Mouse (Mus musculus) cortical plate, adult 2 months (tissue): ENCODE measurements around the gene Parp16. TPM values are rescaled to one million over a fixed set of nuclear protein-coding genes. Genes with fewer than 3 reads are reported as not detected.

Source experiments
- H3K27ac ChIP-seq: fragments of 200-500 bp; 2 replicates; pipeline ENCODE4 v1.5.1; 2012; ENCODE audit warnings: low read length, control low read depth, inconsistent platforms; ENCODE audit not compliant: insufficient read depth
- H3K4me1 ChIP-seq: fragments of 200-500 bp; 2 replicates; pipeline ENCODE4 v1.6.1; 2011; ENCODE audit warnings: low read length; ENCODE audit not compliant: control insufficient read depth, insufficient read depth
- H3K4me3 ChIP-seq: fragments of 200-500 bp; 2 replicates; pipeline ENCODE4 v1.5.1; 2011; ENCODE audit warnings: mild to moderate bottlenecking, low read length, control low read depth; ENCODE audit not compliant: insufficient read depth
- CTCF ChIP-seq: fragments of 200-500 bp; IDR thresholded peaks from 2 replicates; pipeline ENCODE4 v1.5.1; 2011; ENCODE audit warnings: mild to moderate bottlenecking, control low read depth, low read length; ENCODE audit not compliant: insufficient read depth; ENCODE audit errors: extremely low read depth
- POLR2A ChIP-seq: fragments of 200-500 bp; IDR thresholded peaks from 2 replicates; pipeline ENCODE4 v1.6.1; 2011; ENCODE audit warnings: mild to moderate bottlenecking, low read length, control low read depth; ENCODE audit not compliant: insufficient read depth; ENCODE audit errors: extremely low read depth
- polyA plus RNA-seq: library from polyadenylated mRNA; depleted of rRNA; stranded (reverse); fragments of >200 nt; gene quantifications from 2 replicates; pipeline ENCODE4 v1.2.3, GENCODE M21; 2012

Gene Parp16
- polyA plus RNA-seq, 1 experiment, result 4.2 TPM

GRCm38 (mm10) chr9:65162711-65163639 lies 32.2 kb upstream of the Parp16 start:
- TF ChIP-seq POLR2A (no peak), CTCF (no peak)
- no peak overlapping the region for H3K27ac ChIP-seq
- no peaks in the 10 kb centered on the region for H3K4me1 ChIP-seq

DNA sequence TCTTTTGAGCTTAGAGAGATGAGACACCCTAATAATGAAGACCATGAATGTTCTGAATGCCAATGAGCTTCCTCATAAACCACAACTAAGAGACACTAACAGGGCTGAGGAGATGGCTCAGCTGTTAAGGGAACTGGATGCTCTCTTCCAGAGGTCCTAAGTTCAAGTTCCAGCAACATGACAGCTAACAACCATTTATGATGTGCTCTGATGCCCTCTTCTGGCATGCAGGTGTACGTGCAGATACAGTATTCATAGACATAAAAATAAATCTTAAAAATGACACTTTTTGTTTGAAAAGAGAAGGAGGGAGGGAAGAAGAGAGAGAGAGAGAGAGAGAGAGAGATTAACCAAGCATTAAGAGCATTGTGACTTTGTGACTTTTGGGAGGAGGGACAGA lies 30.3 kb upstream of the Parp16 start:
- TF ChIP-seq POLR2A, result no peak
- peak; percentile 36; the same call in 1 of the 2 replicates for TF ChIP-seq CTCF
- no peak overlapping the region for H3K4me3 ChIP-seq
- no peaks in the 10 kb centered on the region for H3K4me1 ChIP-seq
- H3K27ac ChIP-seq, result no peak overlapping the region

More at GRCm38 (mm10) chr9:65162711-65163639, 32.2 kb upstream of the Parp16 start:
- peak overlapping the region; percentile 21 for H3K4me3 ChIP-seq

DNA sequence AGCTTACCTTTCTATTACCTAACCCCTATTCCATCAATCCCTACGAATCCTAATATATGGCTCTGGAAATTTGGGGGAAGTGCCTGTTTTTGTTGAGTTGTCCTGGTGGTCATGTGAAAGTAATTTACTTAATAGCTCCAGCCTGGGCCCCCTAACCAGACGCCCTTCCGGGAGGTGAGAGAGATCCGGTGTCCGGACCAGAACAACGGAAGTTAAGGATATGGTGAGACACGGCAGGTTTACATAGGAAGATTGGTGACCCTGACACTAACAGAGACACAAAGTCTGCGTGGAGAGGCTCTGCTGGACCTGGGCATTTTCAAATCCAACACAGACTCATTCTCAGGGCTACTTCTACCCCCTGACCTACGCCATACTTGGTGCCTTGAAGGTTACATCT lies 28.8 kb upstream of the Parp16 start:
- TF ChIP-seq CTCF (no peak), POLR2A (no peak)
- H3K27ac ChIP-seq, result no peak overlapping the region
- H3K4me1 ChIP-seq, result no peaks in the 10 kb centered on the region
- no peak overlapping the region for H3K4me3 ChIP-seq

DNA sequence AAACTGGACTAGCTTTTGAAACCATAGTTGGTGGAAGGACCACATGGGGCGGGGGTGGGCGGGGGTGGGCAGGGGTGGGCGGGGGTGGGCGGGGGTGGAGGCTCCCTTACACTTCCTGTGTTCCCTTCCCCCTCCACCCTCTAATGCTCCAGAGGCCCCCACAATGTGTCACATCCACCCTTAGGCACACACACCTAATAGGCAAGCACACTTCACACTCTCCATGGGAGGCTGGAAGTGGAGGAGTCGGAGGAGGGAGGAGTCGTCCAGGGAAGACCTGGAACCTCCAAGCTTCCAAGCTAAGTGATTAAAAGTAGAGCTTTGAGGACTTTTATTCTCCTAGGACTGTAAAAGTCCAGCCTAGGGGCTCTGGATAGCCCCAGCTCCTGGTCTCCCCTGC lies 26.6 kb upstream of the Parp16 start:
- no peak overlapping the region for H3K4me3 ChIP-seq
- H3K27ac ChIP-seq, result no peak overlapping the region
- TF ChIP-seq CTCF (no peak), POLR2A (no peak)
- no peaks in the 10 kb centered on the region for H3K4me1 ChIP-seq

DNA sequence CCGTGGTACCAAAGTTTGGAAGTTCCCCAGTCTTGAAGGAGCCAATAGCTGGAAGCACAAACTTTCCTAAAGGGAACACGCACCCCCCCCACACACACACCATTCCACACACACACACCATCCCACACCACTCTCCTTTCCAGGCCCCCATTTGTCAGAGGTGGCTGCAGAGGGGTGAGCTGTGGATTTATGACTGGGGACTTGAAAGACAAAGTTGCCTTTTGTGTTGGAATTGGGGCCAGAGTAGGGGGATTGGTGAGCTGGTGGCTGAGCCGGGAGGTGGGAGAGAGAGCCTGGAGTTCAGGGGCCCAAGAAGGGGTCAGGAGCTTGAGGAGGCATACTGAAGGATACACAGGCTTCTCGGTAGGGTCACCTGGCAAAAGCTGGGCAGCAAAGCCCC lies 26.2 kb upstream of the Parp16 start:
- Histone ChIP-seq H3K4me3 (no peak overlapping the region), H3K4me1 (no peaks in the 10 kb centered on the region), H3K27ac (no peak overlapping the region)
- no peak for TF ChIP-seq CTCF

GRCm38 (mm10) chr9:65172654-65173053 lies 22.5 kb upstream of the Parp16 start:
- H3K4me3 ChIP-seq, result no peak overlapping the region
- no peaks in the 10 kb centered on the region for H3K4me1 ChIP-seq
- H3K27ac ChIP-seq, result no peak overlapping the region
- TF ChIP-seq POLR2A (no peak), CTCF (no peak)

- TF ChIP-seq CTCF (no peak), POLR2A (no peak)
- Histone ChIP-seq H3K27ac (no peak overlapping the region), H3K4me1 (peaks cover 1% of the 10 kb centered on the region; the same call in 1 of the 2 replicates), H3K4me3 (no peak overlapping the region)
These were observed 19.8 kb upstream of the Parp16 start for GRCm38 (mm10) chr9:65175234-65175938.

DNA sequence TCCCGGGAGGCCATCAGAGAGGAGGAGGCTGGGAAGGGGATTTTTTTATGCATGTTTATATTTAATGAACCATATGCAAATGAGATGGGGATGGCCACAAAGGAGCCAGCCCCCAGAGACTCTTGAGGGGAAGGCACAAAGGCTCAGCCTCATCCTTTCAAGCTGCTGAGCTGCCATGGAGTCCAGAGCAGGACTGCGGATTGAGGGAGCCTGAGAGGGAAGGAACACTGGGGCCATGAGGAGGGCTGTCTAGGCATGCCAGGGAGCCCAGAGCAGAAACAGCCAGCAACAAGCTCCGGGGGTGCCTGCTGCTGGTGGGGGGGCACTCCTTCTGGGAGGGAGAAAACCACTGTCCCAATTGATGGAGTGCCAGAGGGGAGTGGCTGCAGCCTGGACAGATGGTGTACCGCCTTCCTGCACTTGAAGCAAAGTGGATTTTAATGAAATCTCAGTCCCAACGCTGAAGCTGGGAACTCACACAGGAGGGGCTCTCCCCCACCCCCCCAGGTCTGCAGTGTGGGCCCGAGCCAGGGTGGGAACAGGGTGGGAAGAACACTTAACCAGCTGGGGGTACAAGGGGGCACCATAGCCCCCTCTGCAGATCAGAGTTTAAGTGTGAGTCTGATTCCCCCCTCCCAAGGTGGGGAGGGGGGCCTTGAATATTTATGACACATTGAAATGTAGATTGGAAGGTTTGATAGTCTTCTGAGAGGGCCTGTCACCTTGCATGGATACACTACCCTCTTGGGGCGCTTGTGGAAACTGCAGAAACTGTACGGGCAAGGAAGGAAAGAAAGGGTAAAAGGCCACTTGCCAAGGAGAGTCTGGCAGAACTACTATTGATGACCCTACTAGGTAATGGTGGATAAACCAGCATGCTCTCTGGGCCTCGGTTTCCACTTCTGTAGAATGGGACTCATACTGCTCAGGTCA lies 18.9 kb upstream of the Parp16 start:
- Histone ChIP-seq H3K27ac (no peak overlapping the region), H3K4me1 (peaks cover 1% of the 10 kb centered on the region; the same call in 1 of the 2 replicates), H3K4me3 (no peak overlapping the region)
- no peak for TF ChIP-seq CTCF
- no peak for TF ChIP-seq POLR2A

DNA sequence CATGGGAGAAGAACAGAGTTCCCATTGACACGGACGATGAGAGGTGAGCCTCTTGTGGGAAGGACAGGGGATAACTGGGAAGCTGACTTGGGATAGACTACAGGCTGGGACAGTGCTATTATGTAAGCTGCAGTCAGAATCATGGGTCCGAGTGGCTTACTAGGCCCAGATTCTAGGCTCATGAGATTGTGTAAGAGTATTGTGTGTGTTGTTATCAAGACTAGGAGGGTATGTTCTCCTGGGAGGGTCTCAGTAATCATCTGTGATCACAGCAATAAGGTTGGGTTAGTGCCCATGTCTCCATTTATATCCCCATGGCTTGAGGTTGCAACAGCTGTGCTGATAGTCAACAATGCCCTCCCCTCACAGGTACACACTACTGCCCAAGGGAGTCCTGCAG lies 17.7 kb upstream of the Parp16 start:
- Histone ChIP-seq H3K4me3 (no peak overlapping the region), H3K4me1 (peaks cover 1% of the 10 kb centered on the region; the same call in 1 of the 2 replicates), H3K27ac (no peak overlapping the region)
- TF ChIP-seq POLR2A (no peak), CTCF (no peak)
